In the genomic region with DNA sequence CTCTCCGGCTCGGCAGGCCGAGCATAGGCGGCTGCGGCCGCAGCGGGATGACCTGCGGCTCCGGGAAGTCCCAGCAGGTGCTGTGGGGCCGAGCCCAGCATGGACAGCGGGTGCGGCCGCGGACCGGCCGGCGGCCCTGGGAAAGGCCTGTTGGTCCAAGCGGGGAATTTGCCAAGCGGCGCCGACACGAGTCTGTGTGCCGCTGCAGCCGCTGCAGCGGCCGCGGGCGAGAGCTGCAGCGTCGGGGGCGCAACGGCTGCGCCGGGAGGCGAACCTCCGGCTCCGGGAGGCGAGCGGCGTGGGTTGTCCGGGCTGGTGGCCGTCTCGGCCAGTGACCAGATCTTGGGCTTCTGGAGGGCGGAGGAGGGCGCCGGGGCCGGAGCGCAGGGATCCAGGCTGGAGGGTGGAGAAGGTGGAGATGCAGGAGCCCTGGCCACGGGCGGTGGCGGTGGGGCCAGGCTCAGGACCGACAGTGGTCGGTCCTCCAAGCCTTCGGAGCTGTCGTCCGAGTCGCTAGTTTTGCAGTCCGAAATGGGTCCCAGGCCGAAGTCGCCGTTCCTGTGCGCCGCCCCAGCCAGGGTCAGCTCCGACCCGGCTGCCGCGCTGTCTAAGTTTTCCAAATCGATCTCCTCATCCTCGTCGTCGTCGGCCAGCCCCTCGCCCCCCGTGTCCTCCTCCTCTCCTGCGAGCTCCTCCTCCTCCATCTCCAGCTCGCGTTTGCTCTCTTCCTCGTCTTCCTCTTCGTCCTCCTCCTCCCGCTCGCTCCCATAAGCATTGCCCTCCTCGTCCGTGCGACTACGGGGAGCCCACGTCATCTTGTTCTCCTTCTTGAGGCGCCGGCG, we compare ENCODE assay signal across 9 mouse cellular contexts. TPM values are rescaled to one million over a fixed set of nuclear protein-coding genes. Genes with fewer than 3 reads are reported as not detected.
DNase-seq lines count a peak whose midpoint lies in the region; ATAC-seq and TF ChIP-seq lines count a peak whose summit lies in the region.
"Had no signal": no experiment of that assay in that cellular context is flagged by ENCODE, and none has a peak within 500 bp of the region (broad histone marks: within the 10 kb centered on the region; RNA-seq: fewer than 3 reads in every experiment).

No protein-coding gene starts in this region.

- no peaks in the 10 kb centered on the region for H3K9me3 ChIP-seq in embryonic facial prominence, embryonic 12.5 days
- H3K9me3 ChIP-seq in hindbrain, embryonic 13.5 days = no peaks in the 10 kb centered on the region
- no peaks in the 10 kb centered on the region for H3K9me3 ChIP-seq in liver, embryonic 12.5 days (replicated peaks)

- H3K36me3 ChIP-seq in embryonic facial prominence, embryonic 12.5 days = no peaks in the 10 kb centered on the region
- no peaks in the 10 kb centered on the region for H3K36me3 ChIP-seq in hindbrain, embryonic 13.5 days
- H3K36me3 ChIP-seq in liver, embryonic 12.5 days = no peaks in the 10 kb centered on the region

- H3K9ac ChIP-seq in embryonic facial prominence, embryonic 12.5 days = peak overlapping the region; percentile 86
- peak overlapping the region; percentile 95 for H3K9ac ChIP-seq in hindbrain, embryonic 13.5 days
- H3K9ac ChIP-seq in liver, embryonic 12.5 days = no peak overlapping the region

- H3K27ac ChIP-seq in gastrocnemius, adult 2 months = peak overlapping the region; percentile 81; the same call in 1 of the 2 replicates
- H3K27ac ChIP-seq in embryonic facial prominence, embryonic 12.5 days = peak overlapping the region; percentile 97
- H3K27ac ChIP-seq in hindbrain, embryonic 13.5 days = peak overlapping the region; percentile 96
- no peak overlapping the region for H3K27ac ChIP-seq in liver, embryonic 12.5 days

- H3K27me3 ChIP-seq in embryonic facial prominence, embryonic 12.5 days = peaks cover 70% of the 10 kb centered on the region
- peaks cover 78% of the 10 kb centered on the region for H3K27me3 ChIP-seq in hindbrain, embryonic 13.5 days
- peaks cover 97% of the 10 kb centered on the region for H3K27me3 ChIP-seq in liver, embryonic 12.5 days (replicated peaks)

- peak; percentile 64 for DNase-seq in gastrocnemius, adult 2 months
- DNase-seq in gastrocnemius, adult 18-20 months (ENCODE audit: low spot score) = no peak
- DNase-seq in retina, embryonic 14.5 days (ENCODE audit: low spot score) = peak; percentile 46
- DNase-seq in spleen, postnatal 36 days (ENCODE audit: low spot score in 2 of 2) = no peak
- DNase-seq in left cerebral cortex, postnatal 36 days (ENCODE audit: low spot score in 2 of 2) = no peak

- intact Hi-C loops in gastrocnemius, adult 2 months (cut with DNase I) = loop anchor here (2.0 to 5.0 kb wide), 5 partner anchors 212 to 555 kb away; no protein-coding TSS in a partner anchor
- intact Hi-C loops in left cerebral cortex, postnatal 36 days (cut with DNase I) = loop anchor here (5.0 to 10.0 kb wide), 4 partner anchors 268 to 925 kb away; a partner anchor contains a TSS

- under 1% methylated on average over 88 of the region's 89 CpGs for WGBS in embryonic facial prominence, embryonic 12.5 days
- under 1% methylated on average over 82 of the region's 89 CpGs for WGBS in hindbrain, embryonic 13.5 days
- WGBS in liver, embryonic 12.5 days (ENCODE audit: insufficient replicate concordance) = 3% methylated on average over 84 of the region's 89 CpGs

- H3K4me1 ChIP-seq in embryonic facial prominence, embryonic 12.5 days = peaks cover 43% of the 10 kb centered on the region
- H3K4me1 ChIP-seq in hindbrain, embryonic 13.5 days (replicated peaks) = peaks cover 74% of the 10 kb centered on the region
- H3K4me1 ChIP-seq in liver, embryonic 12.5 days = peaks cover 33% of the 10 kb centered on the region

- ATAC-seq in embryonic facial prominence, embryonic 12.5 days (ENCODE audit: insufficient number of reproducible peaks, insufficient read depth, low FRiP score, low TSS enrichment) = no peak
- ATAC-seq in hindbrain, embryonic 13.5 days (ENCODE audit: low FRiP score) = no peak
- ATAC-seq in liver, embryonic 12.5 days = no peak

- TF ChIP-seq CTCF in gastrocnemius, adult 2 months (IDR thresholded peaks at IDR 0.05) = no peak

- peak overlapping the region; percentile 73 for H3K4me3 ChIP-seq in gastrocnemius, adult 2 months
- H3K4me3 ChIP-seq in embryonic facial prominence, embryonic 12.5 days = peak overlapping the region; percentile 70
- H3K4me3 ChIP-seq in hindbrain, embryonic 13.5 days = peak overlapping the region; percentile 59
- H3K4me3 ChIP-seq in liver, embryonic 12.5 days = peak overlapping the region; percentile 49

- peak overlapping the region; percentile 83 for H3K4me2 ChIP-seq in embryonic facial prominence, embryonic 12.5 days (replicated peaks)
- peak overlapping the region; percentile 66 for H3K4me2 ChIP-seq in hindbrain, embryonic 13.5 days
- H3K4me2 ChIP-seq in liver, embryonic 12.5 days = peak overlapping the region; percentile 73

RNA-seq across cellular contexts. Expression of a gene that starts 2.0 kb away (rescaled TPM):
- total RNA-seq in gastrocnemius, adult 2 months (2021) = 1 to 10 TPM; 1.4 to 4.2 TPM
- 1 to 10 TPM; 4.5 TPM for total RNA-seq in gastrocnemius, adult 18-20 months (2021)
- 35.0 and 46.7 TPM in 2 replicates for polyA plus RNA-seq in embryonic facial prominence, embryonic 12.5 days (2016; fragmentation: Nextera tagmentation; extraction: Ambion mirVana)
- polyA plus RNA-seq in hindbrain, embryonic 13.5 days (2015; fragmentation: Nextera tagmentation; extraction: Ambion mirVana) = 20.4 and 23.6 TPM in 2 replicates
- polyA plus RNA-seq in liver, embryonic 12.5 days (2016; fragmentation: Nextera tagmentation; extraction: Ambion mirVana) = 0.17 and 0.45 TPM in 2 replicates
- total RNA-seq in left cerebral cortex, postnatal 36 days (2021) = under 1 TPM; 0.20 to 0.27 TPM
- total RNA-seq: MEL had no signal

Comparison
In these comparisons a context has a peak if more than half of its experiments do, and no peak if none do; other contexts are left out.
1. DNase-seq: peak in gastrocnemius, adult 2 months (single experiment) and retina, embryonic 14.5 days (single experiment); none in gastrocnemius, adult 18-20 months (single experiment), spleen, postnatal 36 days (0 of 2) and left cerebral cortex, postnatal 36 days (0 of 2).
2. Peak in every context shown above with its lines, with median percentiles within 50 percentile points of each other: H3K4me3 ChIP-seq and H3K4me2 ChIP-seq.